Mouse (Mus musculus): ENCODE measurements around the gene Tnfrsf1b.

Gene Tnfrsf1b

DNA sequence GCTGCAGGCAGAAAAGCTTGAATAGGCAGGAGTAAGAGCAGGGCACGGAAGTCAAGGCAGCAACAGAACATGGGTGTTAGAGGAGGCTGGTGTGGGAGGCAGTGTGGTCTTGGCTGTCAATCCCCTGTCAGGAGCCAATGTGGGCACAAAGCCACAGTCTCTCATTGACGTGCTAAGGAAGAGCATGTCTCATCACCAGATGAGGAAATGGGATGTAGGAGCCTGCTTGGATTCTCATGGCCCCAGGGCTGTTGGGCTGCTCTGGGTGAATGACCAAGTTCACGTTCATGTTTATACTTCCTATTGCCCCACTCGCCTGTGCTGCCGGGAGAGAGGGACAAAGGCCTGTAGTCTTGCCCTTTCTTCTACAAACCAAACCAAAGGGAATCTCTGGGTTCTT lies 28.8 kb downstream of the Tnfrsf1b start:
- peak; percentile 31 to 44 for DNase-seq

DNA sequence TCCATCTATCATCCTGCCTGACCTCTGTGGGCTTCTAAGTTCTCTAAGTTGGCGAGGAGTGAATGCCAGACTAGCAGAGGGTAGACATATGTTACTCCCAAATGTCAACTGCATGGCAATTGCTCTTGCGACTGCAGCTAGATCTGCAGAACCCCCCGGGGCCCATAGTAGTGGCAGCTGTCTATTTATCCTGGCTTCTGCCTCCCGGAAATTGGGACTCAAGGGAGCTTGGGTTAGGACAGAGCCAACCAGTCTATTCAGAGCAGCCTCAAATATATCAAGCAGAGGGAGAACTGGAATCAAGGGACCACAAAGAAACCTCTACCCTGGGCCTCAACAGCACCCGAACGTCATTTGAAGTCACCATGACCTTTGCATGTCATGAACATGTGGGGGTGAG lies 29.6 kb downstream of the Tnfrsf1b start:
- DNase-seq: no peak

DNA sequence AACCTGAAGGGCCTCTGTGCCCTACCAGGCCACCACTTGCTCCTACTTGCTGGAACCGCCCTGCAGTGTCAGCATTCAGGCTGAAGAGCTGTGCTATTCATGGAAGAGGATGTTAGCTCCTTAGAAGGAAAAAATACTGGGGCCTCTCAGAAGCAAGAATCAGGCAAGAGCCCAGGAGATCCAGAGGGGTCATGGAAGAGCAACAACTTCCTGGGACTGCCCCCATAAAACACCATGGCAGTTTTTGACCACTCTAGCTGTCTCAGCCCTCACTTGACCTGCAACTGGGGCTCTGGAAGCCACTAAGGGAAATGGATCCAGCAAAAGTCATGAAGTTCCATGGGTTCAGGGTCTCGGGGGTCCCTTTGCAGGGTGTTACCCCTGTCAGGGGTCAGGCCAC lies 31.3 kb downstream of the Tnfrsf1b start:
- no peak for DNase-seq

DNA sequence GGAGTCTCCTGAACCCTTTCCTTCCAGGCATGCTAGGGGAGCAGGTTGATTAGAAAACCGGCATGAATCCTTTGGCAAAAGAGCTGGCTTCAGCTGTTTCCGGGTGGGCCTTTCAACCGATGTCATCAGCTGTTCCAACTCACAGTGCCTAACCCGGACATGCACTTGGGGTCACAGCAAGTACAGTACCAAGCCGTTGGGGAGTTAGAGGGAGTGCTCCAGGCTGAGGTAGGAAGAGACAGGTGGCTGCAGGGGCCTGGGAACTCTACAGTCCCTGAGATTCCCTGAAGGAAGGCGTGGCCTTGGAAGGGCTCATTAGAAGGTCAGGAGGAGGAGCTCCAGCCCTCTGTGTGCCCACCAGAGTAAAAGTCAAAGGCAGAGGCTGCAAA lies 31.9 kb downstream of the Tnfrsf1b start:
- no peak for DNase-seq

DNA sequence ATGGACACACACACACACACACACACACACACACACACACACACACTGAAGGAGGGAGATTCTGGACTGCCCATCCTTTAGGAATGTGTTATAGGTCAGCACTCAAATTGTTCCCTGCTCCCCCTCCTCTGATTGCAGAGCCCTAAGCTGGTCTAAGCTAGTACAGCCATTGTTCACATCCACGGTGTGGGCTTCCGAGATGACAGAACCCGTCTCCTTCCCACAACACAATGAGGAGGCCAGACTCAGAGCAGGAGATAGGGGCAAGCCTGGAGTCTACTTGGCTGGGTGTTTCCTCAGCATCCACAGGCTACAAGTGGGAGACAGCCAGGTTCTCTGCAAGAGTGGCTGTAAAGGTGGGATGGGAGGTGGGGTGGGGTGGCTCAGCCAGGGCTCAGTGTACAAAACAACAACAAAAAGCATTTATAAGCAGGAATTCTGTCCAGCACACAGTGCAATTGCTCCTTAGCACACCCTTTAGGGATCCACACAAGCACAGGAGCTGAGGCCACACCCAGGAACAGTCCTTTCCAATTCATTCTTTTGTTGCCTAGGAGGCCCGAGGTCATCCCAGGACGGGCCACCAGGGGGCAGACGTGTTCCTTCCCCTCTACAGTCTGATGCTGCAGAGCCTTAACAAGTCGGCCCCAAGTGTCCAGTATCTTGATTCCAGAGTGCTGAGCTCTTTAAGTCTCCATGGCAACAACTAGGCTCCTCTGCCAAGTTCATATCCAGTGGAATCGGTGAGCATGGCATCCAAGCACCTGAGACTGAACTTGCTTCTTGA lies 32.5 kb downstream of the Tnfrsf1b start:
- peak; percentile 92 to 95 for DNase-seq

DNA sequence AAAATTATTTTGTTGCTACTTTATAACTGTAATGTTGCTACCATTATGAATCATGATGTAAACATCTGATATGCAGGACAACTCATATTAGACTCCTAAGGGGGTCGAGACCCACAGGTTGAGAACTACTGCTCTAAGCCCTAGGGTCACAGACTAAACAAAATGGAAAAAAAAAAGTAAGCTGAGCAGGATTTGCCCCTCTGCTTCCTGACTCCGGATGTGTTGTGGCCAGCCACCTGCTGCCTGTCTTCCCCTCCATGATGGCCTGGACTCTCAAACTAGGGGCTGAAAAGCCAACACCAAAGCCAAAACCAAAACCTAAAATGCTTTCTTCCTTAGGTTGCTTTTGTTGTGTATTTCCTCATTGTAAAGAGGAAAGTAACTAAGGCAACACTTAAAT lies 35.6 kb downstream of the Tnfrsf1b start:
- DNase-seq: no peak

DNA sequence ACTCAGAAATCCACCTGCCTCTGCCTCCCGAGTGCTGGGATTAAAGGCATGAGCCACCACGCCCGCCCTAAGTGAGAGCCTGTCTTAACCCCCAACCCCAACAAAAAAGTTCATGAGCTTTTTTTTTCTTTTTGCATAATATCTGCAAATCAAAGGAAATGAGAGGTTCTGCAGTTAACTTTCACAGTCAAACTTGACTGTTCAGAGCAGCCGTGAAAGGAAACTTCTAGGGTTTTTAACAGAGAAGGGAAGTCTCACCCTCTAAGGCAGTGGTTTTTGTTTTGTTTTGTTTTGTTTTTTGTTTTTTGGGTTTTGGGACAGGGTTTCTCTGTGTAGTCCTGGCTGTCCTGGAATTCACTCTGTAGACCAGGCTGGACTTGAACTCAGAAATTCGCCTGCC lies 36.1 kb downstream of the Tnfrsf1b start:
- DNase-seq: no peak

DNA sequence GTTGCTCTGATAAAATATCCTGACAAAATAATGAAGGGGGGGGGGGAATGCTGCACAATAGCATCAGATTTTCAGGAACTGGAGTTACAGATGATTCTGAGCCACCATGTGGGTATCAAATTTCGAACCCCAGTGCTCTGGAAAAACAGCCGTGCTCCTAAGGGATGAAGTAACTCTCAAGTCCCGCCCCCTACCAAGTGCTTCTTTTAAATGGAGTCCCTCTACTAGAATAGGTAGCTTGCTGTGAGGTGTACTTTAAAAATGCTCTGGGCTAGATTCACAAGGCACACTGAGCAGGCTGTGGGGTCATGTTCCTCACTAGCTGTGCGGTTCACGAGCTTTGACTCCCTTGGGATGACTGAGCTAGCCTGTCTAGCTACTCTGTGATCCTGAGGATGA lies 37.0 kb downstream of the Tnfrsf1b start:
- no peak for DNase-seq

DNA sequence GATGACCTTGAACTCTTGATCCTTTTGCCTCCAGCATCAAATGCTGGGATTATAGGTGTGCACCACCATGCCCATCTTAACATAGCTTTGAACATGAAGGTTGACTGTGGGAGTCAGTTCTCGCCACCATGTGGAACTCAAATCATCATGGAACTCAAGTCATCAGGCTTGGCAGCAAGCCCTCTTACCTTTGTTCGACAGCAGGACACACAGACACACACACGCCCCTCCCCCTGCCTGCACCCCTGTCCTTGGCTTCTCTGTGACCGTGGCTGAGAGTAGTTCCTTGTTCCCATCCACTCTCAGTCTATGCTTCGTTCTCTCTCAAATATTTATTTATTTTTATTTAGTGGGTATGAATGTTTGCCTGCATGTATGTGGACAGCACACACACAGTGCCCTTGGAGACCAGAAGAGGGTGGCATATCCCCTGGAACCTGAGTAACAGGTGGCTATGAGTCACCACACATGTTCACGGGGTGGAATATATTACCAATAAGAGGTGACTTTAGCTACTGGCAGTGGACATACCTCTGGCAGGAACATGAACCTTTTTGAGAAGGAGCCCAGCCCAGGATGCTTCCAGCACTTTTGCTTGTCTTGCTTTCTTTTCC lies 37.5 kb downstream of the Tnfrsf1b start:
- DNase-seq: no peak

DNA sequence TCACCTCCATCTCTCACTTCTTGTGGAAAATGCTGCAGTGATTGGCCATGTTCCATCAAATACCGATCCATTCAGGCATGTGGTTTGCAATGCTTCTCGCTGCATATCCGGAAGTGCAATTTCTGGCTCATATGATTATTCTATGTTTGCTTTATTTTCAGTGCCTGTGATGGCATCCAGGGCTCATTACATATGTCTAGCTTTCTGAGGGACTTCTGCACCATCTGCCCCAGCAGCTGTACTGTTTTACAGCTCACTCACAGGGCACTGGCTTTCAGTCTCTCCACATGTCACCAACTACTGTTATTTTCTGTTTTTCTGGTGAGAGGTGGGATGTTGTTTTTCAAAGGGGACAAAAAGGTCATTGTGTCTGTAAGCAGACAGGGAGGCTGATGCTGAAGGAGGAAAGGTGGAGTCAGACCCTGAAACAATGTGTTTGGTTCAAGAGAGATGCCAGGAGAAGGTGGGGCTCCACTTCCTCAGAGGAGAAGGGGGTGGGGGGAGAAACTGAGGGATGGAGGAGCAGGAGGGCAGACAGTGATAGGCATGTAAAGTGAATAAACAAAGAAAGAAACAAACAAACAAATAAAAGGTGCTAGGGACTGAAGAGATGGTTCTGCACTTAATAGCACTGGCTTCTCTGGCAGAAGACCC lies 38.8 kb downstream of the Tnfrsf1b start:
- DNase-seq: no peak

DNA sequence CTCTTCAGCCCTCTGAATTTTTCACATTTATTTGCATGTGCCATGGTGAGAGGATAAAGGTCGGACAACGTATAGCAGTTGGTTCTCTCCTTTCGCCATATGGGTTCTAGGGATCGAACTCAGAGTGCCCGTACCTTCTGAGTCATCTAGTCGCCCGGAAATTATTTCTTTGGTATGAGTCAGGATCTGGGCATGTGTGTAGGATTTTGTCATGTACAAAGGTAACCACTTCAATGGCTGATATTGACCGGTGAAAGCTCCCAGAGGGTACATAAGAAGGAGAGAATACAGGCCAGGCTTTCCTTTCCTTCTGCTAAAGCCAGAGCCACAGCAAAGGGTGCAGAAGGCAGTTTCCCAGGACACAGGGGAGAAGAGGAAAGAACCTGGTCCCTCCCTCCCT lies 41.9 kb downstream of the Tnfrsf1b start:
- no peak for DNase-seq

DNA sequence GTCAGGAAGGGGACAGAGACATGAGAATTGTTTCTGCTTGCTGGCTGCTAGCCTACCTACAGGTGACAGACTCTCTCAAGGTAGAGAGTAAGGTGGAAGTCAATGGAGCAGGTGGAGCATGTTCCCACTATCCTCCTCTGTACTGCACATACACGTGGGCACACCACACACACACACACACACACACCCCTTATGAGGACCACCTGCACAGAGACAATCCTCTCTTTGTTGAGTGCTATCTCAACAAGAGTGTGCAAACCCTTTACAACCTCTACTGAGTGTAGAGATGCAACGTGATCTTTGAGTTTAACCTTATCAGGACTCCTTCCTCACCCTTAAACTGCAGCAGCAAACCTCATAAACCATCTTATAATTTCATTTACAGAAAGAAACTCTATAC lies 43.4 kb downstream of the Tnfrsf1b start:
- DNase-seq: no peak

DNA sequence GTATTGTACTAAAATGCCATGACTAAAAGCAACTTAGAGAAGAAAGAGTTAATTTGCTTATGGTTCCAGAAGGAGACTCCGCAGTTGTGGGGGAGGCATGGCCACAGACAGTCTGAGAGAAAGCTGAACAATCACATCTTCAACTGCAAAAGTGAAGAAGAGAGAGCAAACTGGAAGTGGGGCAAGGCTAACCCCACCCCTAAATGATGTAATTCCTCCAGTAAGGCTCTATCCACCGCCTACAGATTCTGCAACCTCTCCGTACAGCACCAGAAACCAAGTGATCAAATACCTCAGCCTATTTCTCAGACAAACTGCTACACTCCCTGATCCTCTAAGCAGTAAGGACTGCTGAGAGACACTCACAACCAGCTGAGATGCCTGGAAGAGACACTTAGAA lies 45.2 kb downstream of the Tnfrsf1b start:
- no peak for DNase-seq

DNA sequence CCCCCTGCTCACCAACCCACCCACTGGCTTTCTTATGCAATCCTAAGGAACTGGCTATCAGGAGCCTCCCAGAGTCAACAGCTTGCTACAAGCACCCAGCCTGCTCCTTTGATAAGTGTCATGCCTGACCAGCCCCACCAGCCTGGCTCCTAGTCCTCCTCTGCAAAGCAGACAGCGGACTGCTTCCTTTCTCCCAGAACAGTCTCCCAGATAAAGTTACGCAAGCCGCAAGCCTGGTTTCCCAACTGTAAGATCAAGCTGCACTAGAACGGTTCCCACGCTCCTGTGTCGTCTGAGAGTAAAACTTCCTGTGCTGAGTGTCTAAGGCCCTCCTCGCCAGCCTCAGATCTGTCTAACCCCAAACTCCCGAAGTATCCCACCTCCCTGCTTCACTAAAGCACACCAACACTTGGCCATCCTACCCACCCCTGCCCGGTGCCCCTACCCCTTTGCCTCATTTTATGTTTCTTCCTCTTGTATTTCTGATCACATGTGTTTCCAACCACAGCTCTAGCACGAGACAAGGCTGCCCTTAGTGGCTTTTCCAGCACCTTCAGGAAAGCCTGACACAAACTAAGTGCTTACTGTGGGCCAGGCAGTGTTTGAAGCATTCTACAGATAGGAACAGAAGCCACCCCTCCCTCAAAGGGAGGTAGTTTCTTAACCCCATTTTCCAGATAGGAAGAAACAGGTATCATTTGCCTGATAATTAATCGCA lies 46.5 kb downstream of the Tnfrsf1b start:
- DNase-seq: no peak

DNA sequence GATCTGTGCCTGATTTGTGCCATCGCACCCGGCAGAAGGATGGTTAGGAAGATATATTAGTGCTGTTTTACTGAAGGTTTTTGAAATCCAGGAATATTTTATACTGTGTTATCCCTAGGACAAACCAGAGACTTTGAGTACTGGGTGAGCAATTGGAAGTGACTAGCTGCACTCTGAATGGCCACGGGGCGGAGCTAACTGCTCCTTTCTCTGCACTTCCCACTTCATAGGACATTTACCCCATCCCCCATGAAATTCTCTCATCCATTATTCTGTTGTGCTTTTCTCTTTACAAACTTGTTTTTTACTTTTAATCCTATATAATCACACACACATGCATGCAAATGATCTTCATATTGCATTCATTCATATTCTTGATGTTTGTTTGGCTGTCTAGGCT lies 50.1 kb downstream of the Tnfrsf1b start:
- no peak for DNase-seq

DNA sequence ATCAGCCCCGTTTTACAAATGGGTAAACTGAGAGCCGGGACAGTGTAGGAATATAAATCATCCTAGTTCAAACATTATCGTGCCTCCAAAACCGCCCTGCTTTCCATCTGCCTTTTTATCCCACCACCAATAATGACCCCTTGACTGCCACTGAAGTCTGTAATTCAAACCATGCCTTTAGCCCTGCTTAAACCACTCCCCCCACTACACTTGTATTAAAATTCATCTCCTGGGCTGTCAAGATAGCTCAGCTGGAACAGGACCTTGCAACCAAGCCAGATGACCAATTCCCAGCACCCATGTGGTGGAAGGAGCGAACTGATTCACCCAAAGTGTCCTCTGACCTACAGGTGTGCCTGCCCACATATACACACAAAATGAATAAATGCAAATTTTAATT lies 51.5 kb downstream of the Tnfrsf1b start:
- DNase-seq: no peak

DNA sequence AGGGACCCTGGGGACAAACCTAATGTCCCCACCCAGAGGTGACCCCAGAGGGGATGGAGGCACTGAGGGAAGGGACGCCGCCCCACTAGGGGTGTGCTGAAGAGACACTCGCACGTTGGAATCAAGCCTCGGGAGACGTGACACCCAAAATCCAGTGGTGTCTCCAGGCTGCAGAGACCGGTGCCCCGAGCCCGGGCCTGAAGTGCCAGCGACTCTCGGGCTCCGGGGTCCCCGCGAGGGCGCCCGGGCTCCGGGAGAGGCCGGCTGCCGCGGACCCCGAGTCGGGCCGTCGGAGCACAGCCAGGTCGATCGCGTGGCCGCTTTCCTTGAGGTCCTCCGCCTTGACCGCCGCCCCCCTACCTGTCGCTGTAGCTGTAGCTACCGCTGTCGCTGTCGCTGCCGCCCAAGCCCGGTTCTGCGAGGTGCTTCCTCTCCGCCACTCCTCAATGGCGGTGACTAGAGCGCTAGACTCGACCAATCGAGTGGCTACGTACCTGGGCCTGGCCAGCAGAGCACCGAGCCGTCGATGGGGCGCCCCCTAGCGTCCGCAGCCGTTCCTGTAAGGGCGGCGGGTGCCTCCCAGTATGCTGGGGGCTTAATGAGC lies 52.0 kb downstream of the Tnfrsf1b start, which contains the start of gene Vps13d:
TSS of gene Vps13d (minus strand) at position 447 of the 604 bp plus-strand sequence.
- peak; percentile 96 to 97 for DNase-seq

DNA sequence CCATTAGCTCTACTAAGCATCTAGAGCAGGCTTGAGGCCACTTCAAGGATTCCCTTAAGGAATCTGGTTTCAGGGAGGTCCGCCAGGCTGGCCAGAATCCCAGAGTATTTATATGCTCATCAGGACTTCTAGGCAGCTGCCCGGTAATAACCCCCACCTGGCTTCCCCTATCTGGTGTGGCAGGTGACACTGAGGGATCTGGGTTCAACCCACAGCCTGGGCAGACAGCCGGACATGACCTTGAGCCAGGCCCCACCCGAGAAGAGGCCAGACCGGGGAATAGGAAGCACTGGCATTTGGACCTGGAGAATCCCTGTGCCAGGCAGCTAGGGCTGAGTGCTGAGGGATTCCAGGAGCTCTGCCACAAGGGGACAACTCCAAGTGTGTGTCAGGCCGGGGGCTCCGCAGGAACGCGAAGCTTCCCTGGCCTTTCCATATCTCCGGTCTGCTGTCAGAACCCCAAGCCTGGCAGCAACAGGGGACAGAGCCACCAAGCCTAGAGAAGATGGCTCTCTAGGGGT lies 52.6 kb downstream of the Tnfrsf1b start:
- DNase-seq: peak; percentile 57 to 63

DNA sequence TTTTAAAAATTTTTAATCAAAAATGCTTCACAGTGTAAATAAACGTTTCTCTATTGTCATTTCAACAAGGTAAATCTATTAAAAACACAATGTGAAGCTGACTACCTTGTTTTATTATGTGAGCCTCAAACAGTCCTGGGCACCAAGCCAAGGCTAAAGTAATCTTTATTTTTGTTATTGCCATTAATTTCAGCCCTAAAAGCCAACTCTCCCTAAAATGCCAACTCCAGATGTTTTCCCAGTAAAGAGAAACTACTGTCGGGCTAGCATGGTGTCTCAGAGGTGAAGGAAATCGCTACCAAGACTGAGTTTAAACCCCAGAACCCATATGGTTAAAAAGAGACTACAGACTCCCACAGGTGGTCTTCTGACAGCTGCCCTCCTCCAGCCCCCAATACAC lies 53.3 kb downstream of the Tnfrsf1b start:
- no peak for DNase-seq

DNA sequence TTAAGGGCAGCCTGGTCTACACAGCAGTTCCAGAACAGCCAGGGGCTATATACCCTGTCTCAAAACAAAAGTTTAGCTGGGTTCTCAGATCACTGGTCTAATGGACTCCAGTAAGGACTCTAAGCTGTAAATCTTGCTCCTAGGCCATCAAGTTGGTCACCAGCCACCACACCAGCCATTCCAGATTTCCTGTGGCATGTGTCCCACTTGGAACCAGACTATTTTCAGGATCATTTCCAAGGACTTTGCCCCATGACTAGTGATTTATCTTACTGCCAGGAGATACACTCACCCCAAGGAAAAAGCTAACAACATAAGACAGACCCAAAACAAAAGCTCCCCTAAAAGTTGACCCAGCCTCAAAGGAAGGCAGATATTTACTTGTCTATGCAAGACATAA lies 54.0 kb downstream of the Tnfrsf1b start:
- DNase-seq: peak in 1 of 2 experiments; percentile 43

DNA sequence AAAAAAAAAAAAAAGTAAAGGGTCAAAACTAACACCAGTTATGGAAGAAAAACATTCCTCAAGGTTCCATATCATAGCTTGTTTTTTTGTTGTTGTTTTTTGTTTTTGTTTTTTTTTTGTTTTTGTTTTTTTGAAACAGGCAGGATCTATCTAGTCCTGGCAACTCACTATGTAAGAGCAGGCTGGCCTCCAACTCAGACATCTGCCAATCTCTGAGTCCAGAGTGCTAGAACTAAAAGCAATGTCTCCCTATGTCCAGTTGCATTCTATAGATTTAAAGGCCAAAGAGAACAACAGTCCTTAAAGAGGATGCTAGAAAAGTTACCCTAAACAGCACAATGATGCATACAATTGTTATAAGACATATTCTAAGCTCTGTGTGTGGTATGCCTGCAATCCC lies 58.1 kb downstream of the Tnfrsf1b start:
- no peak for DNase-seq

DNA sequence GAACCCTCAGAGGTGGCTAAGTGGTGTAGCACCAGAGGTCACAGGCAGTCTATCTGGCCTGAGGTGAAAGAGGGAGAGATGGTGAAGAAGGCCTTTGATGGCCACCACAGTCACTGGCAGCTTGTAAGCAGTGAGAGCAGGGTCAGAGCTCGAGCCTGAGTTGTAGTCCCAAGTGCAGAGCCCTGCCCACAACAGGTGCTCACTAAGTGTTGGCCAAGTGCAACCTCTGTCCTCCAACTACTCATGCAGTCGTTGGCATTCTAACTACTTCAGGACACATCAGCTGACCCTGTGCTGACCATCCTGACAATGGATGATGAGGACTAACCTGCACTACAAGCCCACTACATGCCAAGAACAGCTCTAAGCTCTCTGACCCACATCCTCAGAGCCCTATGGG lies 59.1 kb downstream of the Tnfrsf1b start:
- no peak for DNase-seq

Data from cerebellum, postnatal 14 days (tissue).